Mouse (Mus musculus) ES-Bruce4 (cell line): ENCODE measurements around the gene 2410004B18Rik. TPM values are rescaled to one million over a fixed set of nuclear protein-coding genes. Genes with fewer than 3 reads are reported as not detected.
"Not testable (repeated sequence)": the region's sequence is repeated elsewhere in the genome, so short reads cannot be mapped to it uniquely, and the experiment has no call there.

Experiments used
- H3K27ac ChIP-seq: 2 replicates; pipeline ENCODE4 v1.5.1; 2012; ENCODE audit warnings: low read length, inconsistent platforms; ENCODE audit not compliant: insufficient read depth
- H3K27me3 ChIP-seq: 2 replicates; pipeline ENCODE4 v1.6.1; 2012; ENCODE audit warnings: mild to moderate bottlenecking, low read length, inconsistent platforms; ENCODE audit not compliant: control insufficient read depth, poor library complexity, insufficient read depth, severe bottlenecking
- H3K36me3 ChIP-seq: 2 replicates; pipeline ENCODE4 v1.6.1; 2012; ENCODE audit warnings: inconsistent platforms, mild to moderate bottlenecking, low read length, moderate library complexity; ENCODE audit not compliant: control insufficient read depth, poor library complexity, insufficient read depth, severe bottlenecking
- H3K4me1 ChIP-seq: one replicate; pipeline ENCODE4 v1.8.1; 2011; ENCODE audit warnings: low read length; ENCODE audit not compliant: control insufficient read depth, insufficient read depth
- H3K4me3 ChIP-seq: 2 replicates; pipeline ENCODE4 v1.5.1; 2011; ENCODE audit warnings: low read depth, mild to moderate bottlenecking, low read length
- H3K9ac ChIP-seq: 2 replicates; pipeline ENCODE4 v1.6.1; 2012; ENCODE audit warnings: low read depth, mild to moderate bottlenecking, inconsistent platforms; ENCODE audit not compliant: poor library complexity, severe bottlenecking
- H3K9me3 ChIP-seq: replicated peaks from 2 replicates; pipeline ENCODE4 v1.6.1; 2012; ENCODE audit warnings: mild to moderate bottlenecking, low read length, inconsistent platforms; ENCODE audit not compliant: control insufficient read depth, poor library complexity, insufficient read depth, severe bottlenecking
- CTCF ChIP-seq: IDR thresholded peaks from one replicate; pipeline ENCODE4 v1.8.1; 2011; ENCODE audit warnings: low read depth, low read length
- EP300 ChIP-seq: IDR thresholded peaks from 2 replicates; pipeline ENCODE4 v1.6.1; 2011; ENCODE audit warnings: low read depth, low read length; ENCODE audit not compliant: insufficient read depth
- POLR2A ChIP-seq: IDR thresholded peaks from one replicate; pipeline ENCODE4 v1.8.1; 2011; ENCODE audit warnings: low read length; ENCODE audit not compliant: insufficient read depth
- polyA plus RNA-seq: library from polyadenylated mRNA; stranded (reverse); fragments of >200 nt; gene quantifications from 2 replicates; pipeline ENCODE4 v1.2.4, GENCODE M21; 2011; ENCODE audit warnings: low read depth; ENCODE audit not compliant: missing spikeins, insufficient read depth, insufficient read length

Gene 2410004B18Rik
- polyA plus RNA-seq, 1 experiment, result 30.1 TPM

- Histone ChIP-seq H3K4me3 (no peak overlapping the region), H3K9ac (no peak overlapping the region), H3K4me1 (no peaks in the 10 kb centered on the region), H3K9me3 (no peaks in the 10 kb centered on the region), H3K36me3 (no peaks in the 10 kb centered on the region), H3K27me3 (no peaks in the 10 kb centered on the region), H3K27ac (no peak overlapping the region)
- no peak for TF ChIP-seq EP300
- no peak for TF ChIP-seq POLR2A
- no peak for TF ChIP-seq CTCF
Observed at GRCm38 (mm10) chr3:145903530-145903929, 34.3 kb upstream of the 2410004B18Rik start.

- Histone ChIP-seq H3K27me3 (no peaks in the 10 kb centered on the region), H3K4me3 (no peak overlapping the region), H3K9ac (no peak overlapping the region), H3K27ac (no peak overlapping the region), H3K4me1 (no peaks in the 10 kb centered on the region), H3K9me3 (no peaks in the 10 kb centered on the region), H3K36me3 (no peaks in the 10 kb centered on the region)
- TF ChIP-seq EP300 (no peak), POLR2A (no peak), CTCF (peak; percentile 46)
Observed at GRCm38 (mm10) chr3:145904850-145905776, 32.7 kb upstream of the 2410004B18Rik start.

- Histone ChIP-seq H3K9me3 (no peaks in the 10 kb centered on the region), H3K27ac (no peak overlapping the region), H3K27me3 (no peaks in the 10 kb centered on the region), H3K4me3 (no peak overlapping the region), H3K4me1 (no peaks in the 10 kb centered on the region), H3K36me3 (no peaks in the 10 kb centered on the region), H3K9ac (no peak overlapping the region)
- TF ChIP-seq POLR2A (no peak), CTCF (no peak), EP300 (no peak)
Observed at GRCm38 (mm10) chr3:145906582-145906981, 31.2 kb upstream of the 2410004B18Rik start.

GRCm38 (mm10) chr3:145912512-145912911 lies 25.3 kb upstream of the 2410004B18Rik start:
- Histone ChIP-seq H3K27me3 (no peaks in the 10 kb centered on the region), H3K36me3 (no peaks in the 10 kb centered on the region), H3K27ac (no peak overlapping the region), H3K9ac (no peak overlapping the region), H3K4me1 (peaks cover 3% of the 10 kb centered on the region), H3K9me3 (no peaks in the 10 kb centered on the region), H3K4me3 (no peak overlapping the region)
- TF ChIP-seq EP300 (no peak), CTCF (no peak), POLR2A (no peak)

GRCm38 (mm10) chr3:145913263-145913662 lies 24.6 kb upstream of the 2410004B18Rik start:
- TF ChIP-seq EP300, result no peak
- no peak for TF ChIP-seq CTCF
- no peak for TF ChIP-seq POLR2A
- Histone ChIP-seq H3K9me3 (no peaks in the 10 kb centered on the region; the same call in 1 of the 2 replicates), H3K36me3 (no peaks in the 10 kb centered on the region), H3K27me3 (no peaks in the 10 kb centered on the region), H3K4me1 (peaks cover 3% of the 10 kb centered on the region), H3K4me3 (no peak overlapping the region), H3K27ac (no peak overlapping the region), H3K9ac (no peak overlapping the region)

GRCm38 (mm10) chr3:145913942-145914341 lies 23.9 kb upstream of the 2410004B18Rik start:
- H3K9me3 ChIP-seq, H3K4me1 ChIP-seq, H3K4me3 ChIP-seq, H3K27me3 ChIP-seq, H3K27ac ChIP-seq, H3K36me3 ChIP-seq, H3K9ac ChIP-seq: not testable (repeated sequence)
